Mouse (Mus musculus) mature B cell (primary cell): ENCODE results near the gene Dmc1.

Experiments
- in situ Hi-C: fragments of 300-500 bp; cut with MboI; formaldehyde crosslinking; loops from 2 replicates; pipeline ENCODE4 v1.14.3; 2019

Gene Dmc1

DNA sequence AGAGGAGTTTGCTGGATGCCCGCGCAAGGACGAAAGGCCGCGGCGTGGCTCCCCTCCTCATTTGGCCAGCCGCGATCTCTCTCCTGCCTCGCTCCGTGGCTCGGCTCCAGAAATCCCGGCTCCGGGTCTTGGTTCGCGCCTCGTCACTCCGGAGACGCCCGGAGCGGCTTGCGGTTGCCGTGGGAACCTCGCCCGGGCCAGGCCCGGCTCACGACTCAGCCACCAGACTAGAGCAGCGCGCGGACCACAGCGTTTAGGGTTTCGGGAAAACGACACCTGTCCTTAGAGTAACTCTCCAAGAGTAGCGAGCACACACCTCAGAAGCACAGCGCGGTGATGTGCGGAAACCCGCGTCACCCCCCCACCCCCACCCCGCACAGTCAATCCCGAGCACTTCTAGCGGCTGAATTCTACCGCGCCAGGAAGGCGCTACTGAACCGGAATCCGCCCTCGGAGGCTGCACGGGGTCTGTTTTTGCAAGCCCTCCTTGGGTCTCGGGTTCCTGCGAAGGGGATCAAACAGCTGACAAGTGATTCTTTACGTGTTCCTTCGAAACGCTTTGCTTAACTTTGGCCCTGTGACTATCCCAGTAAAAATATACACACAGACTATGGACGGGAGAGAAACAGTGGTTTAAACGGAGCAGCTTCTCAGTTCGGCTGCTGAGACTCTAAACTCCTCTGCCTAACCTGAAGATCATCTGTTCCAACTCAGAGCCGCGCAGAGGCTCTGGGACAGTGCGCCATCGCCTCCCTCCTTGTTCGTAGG, 93.2 kb downstream of the Dmc1 start:
- in situ Hi-C loops = no loop called here
